Mouse (Mus musculus) forebrain, embryonic 12.5 days (tissue): Measurements from ENCODE around the gene Azin2. TPM values are rescaled to one million over a fixed set of nuclear protein-coding genes. Genes with fewer than 3 reads are reported as not detected.
A peak's percentile ranks its signal among the peaks of the same experiment; 100 is the strongest.

Experiments
- ATAC-seq: fragments of 200-750 bp; cut with Nextera tagmentation; 2 replicates; pipeline ENCODE4 v1.8.0; 2017; ENCODE audit warnings: moderate TSS enrichment; ENCODE audit not compliant: low FRiP score
- H3K27ac ChIP-seq: fragments of 300-500 bp; sonication (generic); 2 replicates; pipeline ENCODE4 v1.5.1; 2016; ENCODE audit warnings: mild to moderate bottlenecking
- H3K27me3 ChIP-seq: fragments of 300-500 bp; sonication (generic); 2 replicates; pipeline ENCODE4 v1.6.1; 2016; ENCODE audit warnings: mild to moderate bottlenecking
- H3K36me3 ChIP-seq: fragments of 300-500 bp; sonication (generic); replicated peaks from 2 replicates; pipeline ENCODE4 v1.6.1; 2016; ENCODE audit warnings: mild to moderate bottlenecking
- H3K4me1 ChIP-seq: fragments of 300-500 bp; sonication (generic); 2 replicates; pipeline ENCODE4 v1.6.1; 2016
- H3K4me2 ChIP-seq: fragments of 300-500 bp; sonication (generic); 2 replicates; pipeline ENCODE4 v1.6.1; 2016; ENCODE audit warnings: mild to moderate bottlenecking, moderate library complexity
- H3K4me3 ChIP-seq: fragments of 300-500 bp; sonication (generic); replicated peaks from 2 replicates; pipeline ENCODE4 v1.5.1; 2016; ENCODE audit warnings: mild to moderate bottlenecking
- H3K9ac ChIP-seq: fragments of 300-500 bp; sonication (generic); 2 replicates; pipeline ENCODE4 v1.6.1; 2016; ENCODE audit warnings: mild to moderate bottlenecking
- H3K9me3 ChIP-seq: fragments of 300-500 bp; sonication (generic); 2 replicates; pipeline ENCODE4 v1.6.1; 2016
- WGBS: fragments of 180-500 bp; shearing (Covaris S2); methylation state at CpG from one replicate; pipeline ENCODE4 v1.1.7; 2016; 5-methylcytosine and 5-hydroxymethylcytosine counted together
- polyA plus RNA-seq: library from polyadenylated mRNA; unstranded; fragments of >200 nt; fragmentation: Nextera tagmentation; extraction: Ambion mirVana; gene quantifications from 2 replicates; pipeline ENCODE4 v1.2.1, GENCODE M21; 2016

Azin2 gene
- polyA plus RNA-seq, 1 experiment from 2014 or later: 15.0 TPM

GRCm38 (mm10) chr4:128953851-128954250 lies 8.4 kb downstream of the Azin2 start:
- Histone ChIP-seq H3K9ac (no peak overlapping the region), H3K4me3 (no peak overlapping the region), H3K4me2 (no peak overlapping the region), H3K4me1 (peaks cover 23% of the 10 kb centered on the region), H3K36me3 (no peaks in the 10 kb centered on the region), H3K27me3 (no peaks in the 10 kb centered on the region), H3K9me3 (no peaks in the 10 kb centered on the region), H3K27ac (no peak overlapping the region)
- WGBS: 83% methylated on average over 5 of the region's 5 CpGs
- no peak for ATAC-seq

GRCm38 (mm10) chr4:128950461-128950860 lies 11.8 kb downstream of the Azin2 start:
- WGBS: 84% methylated on average over 5 of the region's 5 CpGs
- no peak overlapping the region for H3K4me2 ChIP-seq
- H3K4me3 ChIP-seq: no peak overlapping the region
- H3K4me1 ChIP-seq: peaks cover 12% of the 10 kb centered on the region
- no peaks in the 10 kb centered on the region for H3K27me3 ChIP-seq
- no peak overlapping the region for H3K27ac ChIP-seq
- no peak overlapping the region for H3K9ac ChIP-seq
- H3K9me3 ChIP-seq: no peaks in the 10 kb centered on the region
- no peaks in the 10 kb centered on the region for H3K36me3 ChIP-seq
- no peak for ATAC-seq

GRCm38 (mm10) chr4:128949470-128950005 lies 12.7 kb downstream of the Azin2 start:
- WGBS: 48% methylated on average over 15 of the region's 15 CpGs
- H3K4me3 ChIP-seq: no peak overlapping the region
- no peak overlapping the region for H3K9ac ChIP-seq

GRCm38 (mm10) chr4:128948137-128948674 lies 14.0 kb downstream of the Azin2 start:
- H3K9me3 ChIP-seq: no peaks in the 10 kb centered on the region
- no peaks in the 10 kb centered on the region for H3K27me3 ChIP-seq
- H3K4me1 ChIP-seq: peaks cover 6% of the 10 kb centered on the region
- no peak overlapping the region for H3K4me3 ChIP-seq
- H3K27ac ChIP-seq: no peak overlapping the region
- no peaks in the 10 kb centered on the region for H3K36me3 ChIP-seq
- H3K9ac ChIP-seq: no peak overlapping the region
- ATAC-seq: no peak
- H3K4me2 ChIP-seq: no peak overlapping the region
- WGBS: 28% methylated on average over 6 of the region's 6 CpGs

More at GRCm38 (mm10) chr4:128949470-128950005, 12.7 kb downstream of the Azin2 start:
- Histone ChIP-seq H3K4me1 (peaks cover 6% of the 10 kb centered on the region), H3K36me3 (no peaks in the 10 kb centered on the region), H3K4me2 (no peak overlapping the region), H3K9me3 (no peaks in the 10 kb centered on the region), H3K27ac (no peak overlapping the region), H3K27me3 (no peaks in the 10 kb centered on the region)
- no peak for ATAC-seq

- no peak overlapping the region for H3K27ac ChIP-seq
- no peak overlapping the region for H3K9ac ChIP-seq
- H3K4me2 ChIP-seq: peak overlapping the region; percentile 34
- H3K4me1 ChIP-seq: peaks cover 6% of the 10 kb centered on the region
- H3K9me3 ChIP-seq: no peaks in the 10 kb centered on the region
- no peak overlapping the region for H3K4me3 ChIP-seq
- H3K27me3 ChIP-seq: no peaks in the 10 kb centered on the region
- no peak for ATAC-seq
- WGBS: 19% methylated on average over 18 of the region's 18 CpGs
- no peaks in the 10 kb centered on the region for H3K36me3 ChIP-seq
Measured at GRCm38 (mm10) chr4:128947326-128947933, 14.8 kb downstream of the Azin2 start.

- Histone ChIP-seq H3K27ac (no peak overlapping the region), H3K9me3 (no peaks in the 10 kb centered on the region), H3K9ac (no peak overlapping the region), H3K27me3 (no peaks in the 10 kb centered on the region), H3K4me2 (no peak overlapping the region), H3K4me3 (no peak overlapping the region), H3K4me1 (peaks cover 6% of the 10 kb centered on the region), H3K36me3 (no peaks in the 10 kb centered on the region)
- no peak for ATAC-seq
- WGBS: 87% methylated on average over 9 of the region's 9 CpGs
Measured at GRCm38 (mm10) chr4:128946736-128947135, 15.5 kb downstream of the Azin2 start.

- H3K4me3 ChIP-seq: no peak overlapping the region
- H3K9me3 ChIP-seq: no peaks in the 10 kb centered on the region
- H3K9ac ChIP-seq: no peak overlapping the region
- H3K27me3 ChIP-seq: no peaks in the 10 kb centered on the region
- 65% methylated on average over 3 of the region's 3 CpGs for WGBS
- H3K4me1 ChIP-seq: peaks cover 2% of the 10 kb centered on the region
- no peak overlapping the region for H3K4me2 ChIP-seq
- ATAC-seq: no peak
- no peaks in the 10 kb centered on the region for H3K36me3 ChIP-seq
- H3K27ac ChIP-seq: no peak overlapping the region
Measured at GRCm38 (mm10) chr4:128942346-128942745, 19.9 kb downstream of the Azin2 start.

GRCm38 (mm10) chr4:128935595-128935994 lies 26.6 kb downstream of the Azin2 start:
- Histone ChIP-seq H3K36me3 (no peaks in the 10 kb centered on the region), H3K4me2 (no peak overlapping the region), H3K9ac (no peak overlapping the region), H3K27me3 (peaks cover 10% of the 10 kb centered on the region; the same call in 1 of the 2 replicates), H3K27ac (no peak overlapping the region), H3K9me3 (no peaks in the 10 kb centered on the region), H3K4me1 (no peaks in the 10 kb centered on the region), H3K4me3 (no peak overlapping the region)
- WGBS: 71% methylated on average over 5 of the region's 5 CpGs
- no peak for ATAC-seq

GRCm38 (mm10) chr4:128932783-128933182 lies 29.5 kb downstream of the Azin2 start:
- no peak overlapping the region for H3K9ac ChIP-seq
- peaks cover 10% of the 10 kb centered on the region; the same call in 1 of the 2 replicates for H3K27me3 ChIP-seq

GRCm38 (mm10) chr4:128924841-128925606 lies 37.2 kb downstream of the Azin2 start:
- Histone ChIP-seq H3K27me3 (peaks cover 32% of the 10 kb centered on the region), H3K4me3 (peak overlapping the region; percentile 38), H3K9me3 (no peaks in the 10 kb centered on the region), H3K9ac (peak overlapping the region; percentile 54), H3K4me2 (peak overlapping the region; percentile 75), H3K27ac (no peak overlapping the region; the same call in 1 of the 2 replicates), H3K36me3 (no peaks in the 10 kb centered on the region), H3K4me1 (peaks cover 8% of the 10 kb centered on the region; the same call in 1 of the 2 replicates)
- 15% methylated on average over 36 of the region's 36 CpGs for WGBS
- ATAC-seq: peak; percentile 87

More at GRCm38 (mm10) chr4:128932783-128933182, 29.5 kb downstream of the Azin2 start:
- no peak overlapping the region for H3K4me3 ChIP-seq
- no peak overlapping the region for H3K4me2 ChIP-seq
- H3K27ac ChIP-seq: no peak overlapping the region
- H3K9me3 ChIP-seq: no peaks in the 10 kb centered on the region
- H3K36me3 ChIP-seq: no peaks in the 10 kb centered on the region
- no peaks in the 10 kb centered on the region for H3K4me1 ChIP-seq
- 82% methylated on average over 7 of the region's 7 CpGs for WGBS
- no peak for ATAC-seq

GRCm38 (mm10) chr4:128923603-128924002 lies 38.6 kb downstream of the Azin2 start:
- ATAC-seq: no peak
- no peak overlapping the region for H3K4me3 ChIP-seq
- H3K4me2 ChIP-seq: no peak overlapping the region
- H3K36me3 ChIP-seq: no peaks in the 10 kb centered on the region
- H3K4me1 ChIP-seq: peaks cover 8% of the 10 kb centered on the region; the same call in 1 of the 2 replicates
- H3K9ac ChIP-seq: no peak overlapping the region
- H3K27ac ChIP-seq: no peak overlapping the region
- WGBS: 89% methylated on average over 3 of the region's 3 CpGs
- H3K9me3 ChIP-seq: no peaks in the 10 kb centered on the region
- H3K27me3 ChIP-seq: peaks cover 32% of the 10 kb centered on the region

- Histone ChIP-seq H3K4me2 (no peak overlapping the region), H3K4me1 (peaks cover 10% of the 10 kb centered on the region; the same call in 1 of the 2 replicates), H3K27me3 (peaks cover 25% of the 10 kb centered on the region), H3K36me3 (no peaks in the 10 kb centered on the region), H3K9me3 (no peaks in the 10 kb centered on the region), H3K9ac (no peak overlapping the region), H3K4me3 (no peak overlapping the region), H3K27ac (no peak overlapping the region)
- ATAC-seq: no peak
- 28% methylated on average over 10 of the region's 10 CpGs for WGBS
Measured at GRCm38 (mm10) chr4:128919106-128919505, 43.1 kb downstream of the Azin2 start.
